Mouse (Mus musculus) cerebellum, postnatal 14 days (tissue): Measurements from ENCODE around the gene Gid8.
A peak's percentile ranks its signal among the peaks of the same experiment; 100 is the strongest.

Experiments
- DNase-seq, 2 experiments: peaks; one replicate each; pipeline ENCODE4 v3.0.0; 2021; ENCODE audit warnings: mixed read lengths in 2 of 2

Gene Gid8

DNA sequence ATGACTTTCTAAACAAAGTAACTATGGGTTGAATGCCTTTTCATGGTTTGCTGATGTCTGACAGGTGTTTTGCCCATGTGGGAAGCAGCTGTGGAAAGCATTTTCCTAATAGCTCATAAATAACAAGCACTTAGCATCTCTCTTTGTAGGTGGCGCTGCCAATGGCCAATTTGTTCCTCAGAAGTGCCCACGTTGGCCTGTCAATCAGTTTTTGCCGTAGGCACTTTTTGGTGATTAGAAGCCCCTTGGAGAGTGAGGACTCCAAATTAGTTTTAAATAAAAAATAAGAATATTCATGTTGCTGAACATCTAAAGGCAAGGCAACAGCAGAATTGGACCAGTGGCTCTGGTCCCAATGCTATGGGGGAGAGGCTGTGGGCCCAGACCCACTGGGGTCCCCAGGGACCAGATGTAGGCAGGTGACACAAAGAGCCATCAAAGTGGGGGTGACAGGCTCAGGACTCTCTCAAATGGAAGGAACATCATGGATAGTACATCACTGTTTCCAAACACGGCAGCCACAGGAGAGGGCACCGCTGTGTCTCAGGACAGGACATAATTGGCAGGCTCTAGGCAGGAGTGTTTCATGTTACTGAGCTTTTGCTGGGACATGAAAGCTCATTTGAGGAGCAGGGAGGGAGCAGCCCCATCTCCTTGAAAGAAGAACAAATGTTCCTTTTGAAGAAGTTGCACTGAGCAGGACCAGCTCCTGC is 45.2 kb downstream of the Gid8 start:
- no peak for DNase-seq

DNA sequence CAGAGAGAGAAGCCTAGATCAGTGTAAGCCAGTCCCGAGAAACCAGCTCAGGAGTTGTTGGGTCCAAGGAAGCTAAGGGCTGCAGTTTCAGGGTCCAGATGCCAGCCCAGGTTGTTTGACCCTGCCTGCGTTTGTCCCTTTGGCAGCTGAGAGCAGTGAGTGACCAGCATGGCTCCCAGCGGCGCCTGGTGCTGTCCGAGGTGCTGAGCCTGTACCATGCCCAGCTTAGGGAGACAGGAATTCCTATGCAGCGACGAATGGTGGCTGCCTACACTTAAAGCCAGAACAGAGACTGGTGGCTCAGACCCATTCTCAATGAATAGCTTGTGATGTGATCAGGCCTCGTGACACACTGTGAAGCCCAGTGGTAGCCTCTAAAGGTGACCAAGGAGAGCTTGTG is 46.0 kb downstream of the Gid8 start:
- DNase-seq, result no peak

DNA sequence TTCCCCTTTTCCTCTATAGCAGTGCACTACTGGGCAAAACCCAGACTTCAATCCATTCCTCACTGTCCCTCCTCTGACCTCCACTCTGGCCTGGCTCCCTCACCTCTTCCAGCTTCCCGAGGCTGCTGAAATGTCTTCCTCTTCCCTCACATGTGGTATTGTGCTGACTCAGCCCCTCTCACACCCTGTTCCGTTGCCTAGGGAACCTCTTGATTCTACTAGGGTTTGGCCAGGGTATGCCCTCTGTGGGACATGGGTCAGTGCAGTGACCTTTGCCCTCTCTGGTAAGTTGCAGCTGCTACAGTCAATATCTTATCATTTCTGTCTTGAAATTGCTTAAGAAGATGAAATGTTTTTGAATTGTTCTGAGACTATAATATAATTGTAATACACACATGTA is 46.9 kb downstream of the Gid8 start:
- no peak for DNase-seq

DNA sequence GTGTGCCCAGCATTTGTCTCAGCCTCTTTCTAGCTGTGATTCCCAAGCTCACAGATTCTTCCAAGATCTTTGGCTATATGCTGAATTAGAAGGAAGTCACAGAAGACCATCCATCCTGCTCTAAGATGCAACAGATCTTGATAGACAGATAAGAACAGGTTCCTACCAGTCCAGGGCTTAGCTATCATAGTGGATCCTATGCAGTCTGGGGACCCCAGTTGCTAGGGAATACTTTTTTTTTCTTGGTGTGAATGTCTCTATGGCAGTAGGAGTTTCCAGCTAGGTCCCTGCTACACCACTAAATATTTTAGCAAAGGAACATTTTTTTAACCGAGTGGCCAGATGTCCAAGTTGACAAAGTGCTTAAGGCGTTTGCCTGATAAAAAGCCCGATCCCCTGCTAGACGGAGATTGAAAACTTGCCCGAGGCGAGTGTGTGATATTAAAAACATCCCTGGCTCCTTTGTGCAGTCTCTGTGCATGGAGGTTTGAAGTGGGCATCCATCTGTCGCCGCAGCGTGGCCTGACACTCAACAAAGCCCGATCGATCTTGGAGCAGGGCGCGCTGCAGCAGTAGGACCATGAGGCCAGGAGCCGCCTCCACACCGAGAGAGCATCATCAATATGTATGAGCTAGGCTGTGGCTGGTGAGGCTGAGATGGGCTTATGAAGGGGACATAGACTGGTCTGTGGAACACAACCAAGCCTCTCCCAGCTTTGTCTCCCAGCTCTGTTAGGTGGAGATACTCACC is 48.8 kb downstream of the Gid8 start:
- DNase-seq, result peak; percentile 31 to 32

DNA sequence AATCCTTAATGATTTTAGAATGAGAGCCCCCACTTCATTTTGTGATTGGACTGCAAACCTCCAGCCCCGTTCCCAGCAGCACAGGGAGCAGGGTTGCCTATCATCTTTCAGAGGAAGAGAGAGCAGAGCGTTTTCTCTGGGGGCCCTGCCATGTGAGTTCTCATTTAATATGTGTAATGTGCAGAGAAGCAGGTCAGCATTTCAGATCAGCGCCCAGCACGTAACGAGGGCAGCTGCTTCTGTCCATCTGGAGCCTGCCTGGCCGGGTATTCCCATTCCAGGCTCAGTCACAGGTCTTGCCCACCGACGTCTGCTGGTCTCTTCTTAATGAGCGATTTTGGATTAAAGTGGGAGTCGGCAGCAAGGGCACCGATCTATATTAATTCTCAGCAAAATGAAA is 55.1 kb downstream of the Gid8 start:
- peak; percentile 71 to 79 for DNase-seq

DNA sequence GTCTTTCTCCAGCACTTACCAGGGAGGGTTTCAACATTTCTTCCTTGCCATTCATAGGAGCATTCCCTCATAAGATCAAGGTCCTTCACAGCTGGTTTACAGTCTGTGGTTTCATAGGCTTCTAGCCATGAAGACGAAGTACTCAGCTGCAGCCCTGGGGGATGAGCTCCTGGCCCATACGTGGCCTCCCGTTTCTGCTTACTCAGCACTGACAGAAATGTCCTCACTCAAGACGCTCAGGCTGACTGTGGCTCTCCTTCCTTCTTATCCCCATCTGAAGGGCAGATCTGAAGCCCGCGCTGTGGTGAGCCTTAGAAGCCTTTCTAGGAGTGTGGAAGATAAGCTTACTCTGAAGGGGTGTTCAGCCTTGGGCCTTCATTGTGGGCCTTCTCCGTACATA is 55.8 kb downstream of the Gid8 start:
- no peak for DNase-seq
